Mouse (Mus musculus): ENCODE measurements around the gene Gm7792. TPM values are rescaled to one million over a fixed set of nuclear protein-coding genes. Genes with fewer than 3 reads are reported as not detected.
"Not testable (repeated sequence)": the region's sequence is repeated elsewhere in the genome, so short reads cannot be mapped to it uniquely, and the experiment has no call there.

Gene Gm7792
- polyA plus RNA-seq (2012; rRNA removed): not detected in 2 replicates

GRCm38 (mm10) chr5:93843476-93843875 lies at the start of gene Gm7792:
Gene Gm7792, plus strand, starts transcription at chr5:93843776.
- 83% methylated on average over 1 of the region's 2 CpGs for WGBS
- H3K4me1 ChIP-seq (replicated peaks; ENCODE audit: control insufficient read depth, insufficient read depth, low read length); H3K27me3 ChIP-seq (ENCODE audit: control insufficient read depth, insufficient read depth, low read length); H3K27ac ChIP-seq (ENCODE audit: control insufficient read depth, insufficient read depth, low read length); H3K36me3 ChIP-seq (ENCODE audit: control insufficient read depth, insufficient read depth, low read length); H3K4me3 ChIP-seq (ENCODE audit: control insufficient read depth, insufficient read depth, low read length); DNase-seq: not testable (repeated sequence)

Other genes starting within 250 kb of the Gm7792 start
- not detected in 2 replicates for gene C87414, start 172.2 kb upstream of the Gm7792 start, polyA plus RNA-seq (2012; rRNA removed)
- gene Gm16429, start 85.3 kb downstream of the Gm7792 start, polyA plus RNA-seq (2012; rRNA removed): 0.09 TPM in 1 of 2 replicates, not detected in the other
- 0.05 TPM in 1 of 2 replicates, not detected in the other for gene BC061212, start 226.8 kb downstream of the Gm7792 start, polyA plus RNA-seq (2012; rRNA removed)
- gene Gm6351, start 232.6 kb downstream of the Gm7792 start, polyA plus RNA-seq (2012; rRNA removed): not detected in 2 replicates

Data from thymus, adult 2 months (tissue).